Mouse (Mus musculus): ENCODE results near the gene Cep128. TPM values are rescaled to one million over a fixed set of nuclear protein-coding genes. Genes with fewer than 3 reads are reported as not detected.

The Cep128 gene
- polyA plus RNA-seq, 1 experiment, result 4.7 TPM

DNA sequence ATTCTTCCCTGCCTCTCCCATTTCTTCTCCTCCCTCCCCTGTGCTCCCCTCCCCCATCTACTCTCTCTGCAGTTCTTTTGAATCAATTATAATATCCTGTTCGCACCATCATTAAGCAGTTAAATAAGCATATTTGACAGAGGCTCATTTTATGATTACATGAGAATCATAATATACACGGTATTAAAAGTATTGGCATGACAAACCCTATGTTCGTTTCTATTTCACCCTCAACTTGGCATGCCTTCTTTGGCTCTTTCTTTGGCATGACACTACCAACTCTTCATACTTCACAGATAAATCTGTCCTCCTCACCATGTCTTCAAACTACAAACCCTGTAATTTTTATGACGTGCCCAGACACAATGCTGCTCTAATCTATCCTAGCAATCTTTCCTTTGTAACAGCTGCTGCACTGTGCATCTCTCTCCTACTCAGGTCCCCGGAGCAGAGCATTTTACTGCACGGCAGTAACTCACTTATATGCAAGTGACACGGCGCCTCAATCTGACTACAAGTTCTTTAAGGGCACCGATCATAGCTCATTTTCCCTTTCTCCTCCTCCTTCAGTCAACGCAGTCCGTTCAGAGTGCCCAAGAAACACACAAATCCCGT, 324.4 kb downstream of the Cep128 start:
- TF ChIP-seq CTCF (IDR thresholded peaks at IDR 0.05; ENCODE audit: insufficient read depth, low read length) (no peak), POLR2A (IDR thresholded peaks at IDR 0.05; ENCODE audit: borderline replicate concordance, extremely low read depth, low read depth, low read length) (no peak)
- Histone ChIP-seq H3K4me1 (ENCODE audit: control insufficient read depth, insufficient read depth, low read length) (no peaks in the 10 kb centered on the region), H3K4me3 (replicated peaks; ENCODE audit: extremely low read depth, low read depth, low read length) (no peak overlapping the region)
- 86% methylated on average over 12 of the region's 12 CpGs for WGBS
- DNase-seq, result no peak

DNA sequence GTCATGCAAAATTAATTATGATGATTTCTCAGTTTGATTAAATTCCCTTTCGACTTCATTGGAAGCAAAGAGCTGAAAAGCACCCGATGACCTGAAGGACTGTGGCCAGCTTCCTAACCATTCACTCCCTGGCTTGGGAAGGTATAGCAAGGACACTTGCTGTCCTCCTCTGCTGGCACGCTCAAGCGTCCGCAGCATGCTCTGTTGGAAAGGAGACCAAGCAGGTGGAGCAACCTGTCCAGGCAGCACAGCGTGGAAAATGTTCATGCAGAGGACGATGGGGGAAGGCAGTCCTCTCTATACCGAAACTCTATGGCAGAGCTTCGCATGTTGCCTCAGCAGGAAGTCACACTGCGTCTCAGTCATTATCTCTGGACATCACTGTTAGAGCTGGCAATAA, 327.3 kb downstream of the Cep128 start:
- DNase-seq, result no peak
- H3K4me1 ChIP-seq (ENCODE audit: control insufficient read depth, insufficient read depth, low read length), result no peaks in the 10 kb centered on the region
- WGBS, result 84% methylated on average over 10 of the region's 10 CpGs
- TF ChIP-seq CTCF (IDR thresholded peaks at IDR 0.05; ENCODE audit: insufficient read depth, low read length) (no peak), POLR2A (IDR thresholded peaks at IDR 0.05; ENCODE audit: borderline replicate concordance, extremely low read depth, low read depth, low read length) (no peak)
- no peak overlapping the region for H3K4me3 ChIP-seq (replicated peaks; ENCODE audit: extremely low read depth, low read depth, low read length)

DNA sequence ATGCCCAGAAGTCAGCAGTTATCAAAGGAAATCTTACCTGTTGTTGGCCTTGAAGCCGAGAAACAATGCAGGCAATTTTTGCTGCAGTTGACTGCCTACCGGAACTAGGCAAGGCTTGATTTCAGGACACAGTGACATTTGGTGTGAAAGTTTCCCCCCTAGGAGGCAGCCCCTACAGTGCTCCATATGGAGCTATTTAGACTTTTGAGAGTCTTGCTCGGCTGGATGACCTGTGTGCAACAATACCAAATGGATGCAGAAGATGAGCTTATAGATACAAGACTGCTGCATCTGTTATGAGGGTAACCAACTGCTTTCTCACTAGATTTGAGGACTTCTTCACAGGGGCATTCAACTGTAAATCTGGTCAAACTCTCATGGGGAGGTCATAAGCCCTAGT, 331.9 kb downstream of the Cep128 start:
- TF ChIP-seq CTCF (IDR thresholded peaks at IDR 0.05; ENCODE audit: insufficient read depth, low read length) (no peak), POLR2A (IDR thresholded peaks at IDR 0.05; ENCODE audit: borderline replicate concordance, extremely low read depth, low read depth, low read length) (no peak)
- WGBS, result 93% methylated on average over 3 of the region's 3 CpGs
- no peak overlapping the region for H3K4me3 ChIP-seq (replicated peaks; ENCODE audit: extremely low read depth, low read depth, low read length)
- no peaks in the 10 kb centered on the region for H3K4me1 ChIP-seq (ENCODE audit: control insufficient read depth, insufficient read depth, low read length)
- no peak for DNase-seq

DNA sequence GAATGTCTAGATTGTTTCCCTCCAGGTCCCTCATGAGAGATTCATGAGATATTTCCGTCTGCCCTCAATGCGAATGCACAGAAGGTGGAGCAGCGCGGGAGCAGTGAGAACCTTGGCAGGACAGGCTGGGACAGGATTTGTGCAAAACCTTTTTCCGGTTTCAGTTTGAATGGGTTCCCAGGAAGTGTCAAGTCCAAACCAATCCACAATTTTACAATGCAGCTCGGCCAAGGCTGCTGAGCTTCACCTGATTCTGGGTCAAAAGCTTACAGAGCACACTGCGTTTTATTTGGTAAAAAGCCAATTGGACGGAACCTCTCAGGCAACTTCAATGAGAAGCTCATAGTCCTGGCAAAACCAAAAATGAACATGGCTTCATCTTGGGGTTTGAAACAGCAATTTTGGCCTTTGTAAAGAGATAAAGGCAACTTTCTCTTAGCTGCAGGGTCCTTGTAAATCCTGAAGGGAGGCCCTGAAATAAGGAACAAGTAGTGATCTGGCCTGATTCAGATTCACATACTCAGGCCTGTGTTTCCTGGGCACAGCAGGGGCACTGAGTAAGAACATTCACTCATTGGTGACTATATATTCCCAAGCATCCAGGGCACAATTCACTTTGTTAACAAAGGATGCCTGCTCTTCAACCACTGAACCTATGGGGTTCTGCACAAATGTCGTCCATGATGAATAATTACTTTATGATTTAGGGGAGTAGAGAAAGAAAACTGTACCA, 333.4 kb downstream of the Cep128 start:
- WGBS, result 85% methylated on average over 9 of the region's 9 CpGs
- DNase-seq, result no peak
- H3K4me3 ChIP-seq (replicated peaks; ENCODE audit: extremely low read depth, low read depth, low read length), result no peak overlapping the region
- no peak for TF ChIP-seq POLR2A (IDR thresholded peaks at IDR 0.05; ENCODE audit: borderline replicate concordance, extremely low read depth, low read depth, low read length)
- no peak for TF ChIP-seq CTCF (IDR thresholded peaks at IDR 0.05; ENCODE audit: insufficient read depth, low read length)
- H3K4me1 ChIP-seq (ENCODE audit: control insufficient read depth, insufficient read depth, low read length), result no peaks in the 10 kb centered on the region

DNA sequence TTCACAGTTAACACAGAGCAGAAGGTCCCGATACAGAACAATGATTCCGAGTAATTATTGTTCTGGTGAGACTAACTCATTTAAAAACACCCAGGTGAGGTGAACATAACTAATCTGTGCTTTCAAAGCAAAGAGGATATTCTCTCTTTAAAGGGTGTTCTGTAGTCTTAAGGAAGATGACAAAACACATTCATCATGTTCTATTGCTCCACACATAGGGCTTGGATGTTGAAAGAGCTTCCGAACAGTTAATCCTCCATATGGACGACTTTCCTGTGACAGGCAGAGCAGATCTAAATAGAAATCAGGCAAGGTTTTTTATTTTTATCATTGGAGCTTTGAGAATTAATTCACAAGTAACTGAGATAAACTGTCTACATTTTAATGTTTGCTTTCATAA, 342.8 kb downstream of the Cep128 start:
- Histone ChIP-seq H3K4me3 (replicated peaks; ENCODE audit: extremely low read depth, low read depth, low read length) (no peak overlapping the region), H3K4me1 (ENCODE audit: control insufficient read depth, insufficient read depth, low read length) (no peaks in the 10 kb centered on the region)
- no peak for DNase-seq
- WGBS, result 81% methylated on average over 4 of the region's 4 CpGs
- TF ChIP-seq POLR2A (IDR thresholded peaks at IDR 0.05; ENCODE audit: borderline replicate concordance, extremely low read depth, low read depth, low read length) (no peak), CTCF (IDR thresholded peaks at IDR 0.05; ENCODE audit: insufficient read depth, low read length) (no peak)

DNA sequence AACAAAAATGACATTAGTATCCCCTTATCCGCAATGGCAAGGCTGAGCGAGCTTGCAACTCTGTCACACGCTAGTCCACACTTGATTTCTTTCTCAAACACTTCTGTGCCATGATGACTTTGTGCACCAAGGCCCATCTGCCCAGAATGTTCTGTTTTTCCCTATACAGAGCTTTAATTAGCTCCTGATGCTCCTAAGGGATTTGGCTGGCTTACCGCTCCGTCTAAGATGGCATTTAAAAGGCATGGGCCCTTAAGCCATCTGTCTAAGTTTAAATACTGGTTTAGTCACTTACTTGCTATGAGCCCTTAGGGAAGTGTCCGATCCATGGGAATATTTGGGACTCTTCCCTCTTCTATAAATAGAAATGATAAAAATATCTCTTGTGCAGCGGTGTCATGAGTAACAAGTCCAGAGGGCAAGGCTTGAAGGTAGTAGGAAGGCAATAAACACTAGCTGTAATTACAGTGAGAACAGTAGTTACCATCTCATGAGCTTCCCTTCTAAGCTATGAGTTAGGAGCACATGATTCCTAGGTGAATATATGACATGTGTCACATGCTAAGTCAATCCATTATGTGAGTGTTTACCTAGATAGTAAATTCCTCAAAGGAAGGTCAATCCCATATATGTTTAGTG, 343.8 kb downstream of the Cep128 start:
- TF ChIP-seq CTCF (IDR thresholded peaks at IDR 0.05; ENCODE audit: insufficient read depth, low read length) (no peak), POLR2A (IDR thresholded peaks at IDR 0.05; ENCODE audit: borderline replicate concordance, extremely low read depth, low read depth, low read length) (no peak)
- no peak for DNase-seq
- Histone ChIP-seq H3K4me3 (replicated peaks; ENCODE audit: extremely low read depth, low read depth, low read length) (no peak overlapping the region), H3K4me1 (ENCODE audit: control insufficient read depth, insufficient read depth, low read length) (no peaks in the 10 kb centered on the region)
- 86% methylated on average over 7 of the region's 7 CpGs for WGBS

DNA sequence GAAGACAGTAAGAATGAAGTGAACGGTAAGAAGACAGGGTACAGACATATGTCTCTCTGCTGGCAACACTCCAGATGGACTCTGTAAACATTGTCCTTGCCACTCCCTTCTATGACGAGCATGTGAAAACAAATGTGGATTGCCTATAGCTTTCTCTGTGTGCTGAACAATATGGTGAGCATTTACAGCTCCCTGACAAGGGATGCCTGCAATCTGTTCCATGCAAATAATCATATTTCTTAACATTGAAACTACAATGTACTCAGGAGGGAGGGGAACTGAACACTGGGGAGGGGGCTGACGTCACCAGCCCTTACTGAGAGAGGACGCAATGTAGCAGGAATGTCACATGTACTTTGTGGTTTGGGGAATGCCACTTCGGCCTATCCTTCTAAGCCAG, 355.1 kb downstream of the Cep128 start:
- DNase-seq, result no peak
- TF ChIP-seq CTCF (IDR thresholded peaks at IDR 0.05; ENCODE audit: insufficient read depth, low read length), result no peak
- no peak for TF ChIP-seq POLR2A (IDR thresholded peaks at IDR 0.05; ENCODE audit: borderline replicate concordance, extremely low read depth, low read depth, low read length)
- no peaks in the 10 kb centered on the region for H3K4me1 ChIP-seq (ENCODE audit: control insufficient read depth, insufficient read depth, low read length)
- no peak overlapping the region for H3K4me3 ChIP-seq (replicated peaks; ENCODE audit: extremely low read depth, low read depth, low read length)
- 67% methylated on average over 5 of the region's 5 CpGs for WGBS

DNA sequence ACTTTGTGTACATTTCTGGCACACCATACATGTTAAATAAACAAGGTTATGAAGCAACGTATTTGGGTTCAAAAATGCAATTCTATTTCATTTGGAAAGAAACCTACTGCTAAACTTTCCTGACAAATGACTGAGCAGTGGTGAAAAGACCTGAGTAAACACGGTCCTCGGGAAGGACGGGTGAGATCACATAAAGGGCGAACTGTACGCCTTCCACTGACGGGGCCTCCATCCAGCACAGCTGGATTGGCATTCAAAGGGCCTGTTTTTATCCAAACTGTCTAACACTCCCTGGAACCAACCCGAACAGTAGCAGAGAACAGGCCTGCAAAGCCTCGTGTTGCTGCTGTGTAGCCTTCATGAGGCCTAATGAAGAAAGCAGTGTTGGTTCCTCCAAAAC, 356.5 kb downstream of the Cep128 start:
- Histone ChIP-seq H3K4me1 (ENCODE audit: control insufficient read depth, insufficient read depth, low read length) (no peaks in the 10 kb centered on the region), H3K4me3 (replicated peaks; ENCODE audit: extremely low read depth, low read depth, low read length) (no peak overlapping the region)
- no peak for DNase-seq
- 57% methylated on average over 9 of the region's 9 CpGs for WGBS
- TF ChIP-seq POLR2A (IDR thresholded peaks at IDR 0.05; ENCODE audit: borderline replicate concordance, extremely low read depth, low read depth, low read length), result no peak
- no peak for TF ChIP-seq CTCF (IDR thresholded peaks at IDR 0.05; ENCODE audit: insufficient read depth, low read length)

DNA sequence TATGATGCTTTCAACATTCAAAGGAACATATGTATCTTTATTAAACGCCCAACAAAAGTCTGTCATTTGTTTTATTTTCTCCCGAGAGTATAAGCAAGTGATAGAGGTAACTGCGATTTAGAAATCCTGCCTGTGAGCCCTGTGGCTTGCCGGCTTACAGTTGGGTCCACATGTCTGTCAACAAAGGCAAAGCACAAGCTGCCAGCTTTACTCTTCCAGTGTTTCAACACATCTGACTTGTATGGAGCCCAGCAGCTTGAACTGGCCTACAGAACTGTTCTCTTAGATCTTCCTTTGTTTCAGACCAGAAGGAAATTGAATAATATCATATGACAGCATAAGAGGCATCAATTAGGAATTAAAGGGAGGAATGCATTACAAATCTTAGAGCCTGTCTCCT, 357.1 kb downstream of the Cep128 start:
- Histone ChIP-seq H3K4me3 (replicated peaks; ENCODE audit: extremely low read depth, low read depth, low read length) (no peak overlapping the region), H3K4me1 (ENCODE audit: control insufficient read depth, insufficient read depth, low read length) (no peaks in the 10 kb centered on the region)
- TF ChIP-seq POLR2A (IDR thresholded peaks at IDR 0.05; ENCODE audit: borderline replicate concordance, extremely low read depth, low read depth, low read length), result no peak
- DNase-seq, result no peak
- 77% methylated on average over 4 of the region's 4 CpGs for WGBS

DNA sequence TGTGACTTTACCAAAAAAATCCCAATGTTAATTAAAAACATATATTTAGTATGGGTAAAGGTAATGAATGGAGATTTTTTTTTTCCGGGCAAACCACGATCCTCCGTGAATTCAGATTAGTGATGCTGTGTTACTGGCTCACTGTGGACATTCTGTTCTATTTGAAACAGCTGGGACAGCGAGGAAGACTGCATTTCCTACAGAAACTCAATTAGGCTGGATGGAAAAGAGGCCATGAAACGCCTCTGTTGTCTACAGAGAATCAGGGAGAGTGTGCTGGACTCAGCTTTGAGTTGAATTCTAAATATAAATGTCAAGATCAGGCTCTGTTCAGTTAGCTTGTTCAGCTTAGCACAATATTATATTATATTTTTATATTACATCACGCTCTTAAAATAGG, 369.1 kb downstream of the Cep128 start:
- no peak overlapping the region for H3K4me3 ChIP-seq (replicated peaks; ENCODE audit: extremely low read depth, low read depth, low read length)
- H3K4me1 ChIP-seq (ENCODE audit: control insufficient read depth, insufficient read depth, low read length), result no peaks in the 10 kb centered on the region
- DNase-seq, result no peak
- no peak for TF ChIP-seq CTCF (IDR thresholded peaks at IDR 0.05; ENCODE audit: insufficient read depth, low read length)
- no peak for TF ChIP-seq POLR2A (IDR thresholded peaks at IDR 0.05; ENCODE audit: borderline replicate concordance, extremely low read depth, low read depth, low read length)
- WGBS, result 84% methylated on average over 6 of the region's 6 CpGs

All from lung, adult 2 months (tissue).